8 mouse cellular contexts compared by ENCODE assay signal in genomic region chr11:3648305-3648963, GRCm38 (mm10). TPM values are rescaled to one million over a fixed set of nuclear protein-coding genes. Genes with fewer than 3 reads are reported as not detected.
DNase-seq lines count a peak whose midpoint lies in the region; ATAC-seq and TF ChIP-seq lines count a peak whose summit lies in the region.

No protein-coding gene starts in this region.

- DNase-seq in kidney, adult 2 months = peak; percentile 52
- no peak for DNase-seq in kidney, postnatal 14 days
- peak; percentile 18 for DNase-seq in G1E (ENCODE audit: low spot score)
- peak; percentile 7 for DNase-seq in embryo, embryonic 11.5 days (ENCODE audit: low read depth, low spot score)
- no peak for DNase-seq in hindbrain, embryonic 10.5 days (ENCODE audit: low spot score)

- H3K4me1 ChIP-seq in kidney, adult 2 months (ENCODE audit: control insufficient read depth, insufficient read depth, low read length) = peaks cover 8% of the 10 kb centered on the region; the same call in 1 of the 2 replicates
- H3K4me1 ChIP-seq in G1E (ENCODE audit: insufficient read depth, low read depth, low read length) = peaks cover 16% of the 10 kb centered on the region
- peaks cover 27% of the 10 kb centered on the region for H3K4me1 ChIP-seq in hindbrain, embryonic 10.5 days (replicated peaks)
- H3K4me1 ChIP-seq in limb, embryonic 15.5 days = peaks cover 10% of the 10 kb centered on the region
- H3K4me1 ChIP-seq in neural tube, embryonic 13.5 days (replicated peaks) = peaks cover 31% of the 10 kb centered on the region

- H3K27me3 ChIP-seq in kidney, adult 2 months (replicated peaks; ENCODE audit: control insufficient read depth, insufficient read depth, low read length) = no peaks in the 10 kb centered on the region
- peaks cover 3% of the 10 kb centered on the region; the same call in 1 of the 2 replicates for H3K27me3 ChIP-seq in G1E (ENCODE audit: insufficient read depth, low read length)
- H3K27me3 ChIP-seq in hindbrain, embryonic 10.5 days (ENCODE audit: insufficient read depth, poor library complexity, severe bottlenecking) = no peaks in the 10 kb centered on the region
- H3K27me3 ChIP-seq in limb, embryonic 15.5 days = no peaks in the 10 kb centered on the region
- H3K27me3 ChIP-seq in neural tube, embryonic 13.5 days = no peaks in the 10 kb centered on the region

- TF ChIP-seq POLR2A in kidney, adult 2 months (IDR thresholded peaks at IDR 0.05; ENCODE audit: low read depth, low read length) = no peak

- peak overlapping the region; percentile 76 for H3K4me2 ChIP-seq in limb, embryonic 15.5 days
- peak overlapping the region; percentile 78 for H3K4me2 ChIP-seq in neural tube, embryonic 13.5 days

- ATAC-seq in G1E (ENCODE audit: extremely low read depth, insufficient number of reproducible peaks, low FRiP score, poor library complexity, severe bottlenecking) = no peak
- peak; percentile 33 for ATAC-seq in limb, embryonic 15.5 days (ENCODE audit: insufficient number of reproducible peaks, low FRiP score, low TSS enrichment, low read depth)
- ATAC-seq in neural tube, embryonic 13.5 days (ENCODE audit: low read depth) = peak; percentile 44
- ATAC-seq in inflammation-experienced regulatory T-cells, adult 6 months = no peak

- TF ChIP-seq CTCF in kidney, adult 2 months (conservative IDR thresholded peaks at IDR 0.05; ENCODE audit: insufficient read depth, insufficient read length, low read depth, low read length) = no peak
- no peak for TF ChIP-seq CTCF in G1E (IDR thresholded peaks at IDR 0.05; ENCODE audit: low read depth, low read length)

- peaks cover 20% of the 10 kb centered on the region for H3K9me3 ChIP-seq in G1E (replicated peaks)
- peaks cover 55% of the 10 kb centered on the region for H3K9me3 ChIP-seq in hindbrain, embryonic 10.5 days
- peaks cover 9% of the 10 kb centered on the region; the same call in 1 of the 2 replicates for H3K9me3 ChIP-seq in limb, embryonic 15.5 days
- H3K9me3 ChIP-seq in neural tube, embryonic 13.5 days = peaks cover 18% of the 10 kb centered on the region

- peak overlapping the region; percentile 96 for H3K9ac ChIP-seq in limb, embryonic 15.5 days
- H3K9ac ChIP-seq in neural tube, embryonic 13.5 days = peak overlapping the region; percentile 97

- peak overlapping the region; percentile 86 for H3K27ac ChIP-seq in kidney, adult 2 months (ENCODE audit: insufficient read depth, low read depth, low read length)
- peak overlapping the region; percentile 99 for H3K27ac ChIP-seq in hindbrain, embryonic 10.5 days
- peak overlapping the region; percentile 96 for H3K27ac ChIP-seq in limb, embryonic 15.5 days
- H3K27ac ChIP-seq in neural tube, embryonic 13.5 days (replicated peaks) = peak overlapping the region; percentile 96

- peak overlapping the region; percentile 92 for H3K4me3 ChIP-seq in kidney, adult 2 months (ENCODE audit: insufficient read depth, low read depth, low read length)
- H3K4me3 ChIP-seq in G1E (ENCODE audit: low read depth, low read length) = peak overlapping the region; percentile 84
- H3K4me3 ChIP-seq in hindbrain, embryonic 10.5 days = peak overlapping the region; percentile 97
- H3K4me3 ChIP-seq in limb, embryonic 15.5 days = peak overlapping the region; percentile 91
- H3K4me3 ChIP-seq in neural tube, embryonic 13.5 days = peak overlapping the region; percentile 96

- peaks cover 16% of the 10 kb centered on the region for H3K36me3 ChIP-seq in kidney, adult 2 months (ENCODE audit: control insufficient read depth, insufficient read depth, low read length)
- H3K36me3 ChIP-seq in G1E (replicated peaks) = peaks cover 28% of the 10 kb centered on the region
- H3K36me3 ChIP-seq in hindbrain, embryonic 10.5 days = peaks cover 81% of the 10 kb centered on the region
- peaks cover 36% of the 10 kb centered on the region for H3K36me3 ChIP-seq in limb, embryonic 15.5 days
- H3K36me3 ChIP-seq in neural tube, embryonic 13.5 days = peaks cover 41% of the 10 kb centered on the region

- whole genome bisulfite sequencing in kidney, adult 2 months = 2% methylated on average over 61 of the region's 62 CpGs
- WGBS in hindbrain, embryonic 10.5 days = 1% methylated on average over 62 of the region's 62 CpGs
- under 1% methylated on average over 44 of the region's 62 CpGs for WGBS in limb, embryonic 15.5 days
- 2% methylated on average over 32 of the region's 62 CpGs for WGBS in neural tube, embryonic 13.5 days

RNA-seq across cellular contexts. Expression of gene Morc2a, which starts 0.6 kb away (rescaled TPM):
- polyA plus RNA-seq in kidney, adult 2 months (2012; rRNA removed) = 8.6 and 9.2 TPM in 2 replicates
- total RNA-seq in G1E (2014; fragmentation: Nextera tagmentation) (18.5 and 24.0 TPM in 2 replicates), G1E (2017) (13.3 and 13.8 TPM in 2 replicates)
- polyA plus RNA-seq in G1E (2012) = 2.7 and 3.1 TPM in 2 replicates
- polyA plus RNA-seq in hindbrain, embryonic 10.5 days (2016; fragmentation: Nextera tagmentation; extraction: Ambion mirVana) = 38.4 and 40.8 TPM in 2 replicates
- 23.5 and 26.0 TPM in 2 replicates for polyA plus RNA-seq in limb, embryonic 15.5 days (2015; fragmentation: Nextera tagmentation; extraction: Ambion mirVana)
- polyA plus RNA-seq in neural tube, embryonic 13.5 days (2015; fragmentation: Nextera tagmentation; extraction: Ambion mirVana) = 34.8 and 39.8 TPM in 2 replicates
- polyA plus RNA-seq in inflammation-experienced regulatory T-cells, adult 6 months (2017; shearing (Covaris generic)) = 10 to 100 TPM in 2 of 3 experiments, 1 to 10 TPM in 1; 5.9 to 12.6 (median 10.4) TPM

Comparison
In these comparisons a context has a peak if more than half of its experiments do, and no peak if none do; other contexts are left out.
1. DNase-seq: peak in kidney, adult 2 months (single experiment), G1E (single experiment) and embryo, embryonic 11.5 days (single experiment); none in kidney, postnatal 14 days (single experiment) and hindbrain, embryonic 10.5 days (single experiment).
2. ATAC-seq: peak in limb, embryonic 15.5 days (single experiment) and neural tube, embryonic 13.5 days (single experiment); none in G1E (single experiment) and inflammation-experienced regulatory T-cells, adult 6 months (single experiment).
3. Peak in every context shown above with its lines, with median percentiles within 50 percentile points of each other: H3K27ac ChIP-seq and H3K4me3 ChIP-seq.